Mouse (Mus musculus): Measurements from ENCODE around the gene Zfpl1.
"Not testable (repeated sequence)": the region's sequence is repeated elsewhere in the genome, so short reads cannot be mapped to it uniquely, and the experiment has no call there.

Zfpl1 gene

DNA sequence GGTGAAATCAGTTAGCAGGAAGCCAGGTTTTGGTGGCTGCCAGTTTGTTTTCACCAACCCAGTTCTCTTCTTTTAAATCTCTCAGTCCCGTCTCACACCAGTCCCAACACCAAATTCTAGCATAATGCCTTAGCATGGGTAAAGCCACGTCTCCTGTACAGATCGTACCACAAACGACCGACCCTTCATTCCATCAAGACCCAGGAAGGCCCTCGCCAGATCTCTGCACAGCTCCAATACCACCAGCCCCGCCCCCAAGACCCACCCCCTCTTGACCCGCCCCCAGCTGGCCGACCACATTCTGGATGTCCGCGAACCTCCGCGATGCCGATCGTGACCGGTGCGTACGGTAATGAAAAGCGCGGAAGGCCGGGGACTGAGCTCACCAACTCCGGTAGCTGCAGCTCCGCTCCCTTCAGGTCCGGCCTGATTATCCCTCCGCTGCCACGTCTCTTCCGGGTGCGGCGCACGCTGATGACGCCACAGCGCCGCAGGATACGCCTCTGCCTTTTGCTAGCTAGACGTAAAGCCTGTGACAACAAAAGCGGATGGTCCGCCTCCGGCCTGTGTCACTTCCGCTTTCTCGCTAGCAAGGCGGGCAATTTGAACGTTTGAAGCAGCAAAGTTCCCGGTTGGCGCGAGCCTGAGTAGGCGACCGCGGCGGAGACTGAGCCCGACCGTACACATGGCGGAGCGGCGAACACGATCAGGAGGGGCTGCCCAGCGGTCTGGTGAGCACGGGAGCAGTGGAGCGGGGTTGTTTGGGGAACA, at the start of gene Zfpl1, which contains the start of gene Cdca5:
Zfpl1 (minus strand) TSS at position 479 of the 771 bp plus-strand sequence.
Cdca5 (plus strand) TSS at position 506 of the 771 bp plus-strand sequence.
- DNase-seq (ENCODE audit: low spot score in 2 of 2): peak; percentile 96 to 97

DNA sequence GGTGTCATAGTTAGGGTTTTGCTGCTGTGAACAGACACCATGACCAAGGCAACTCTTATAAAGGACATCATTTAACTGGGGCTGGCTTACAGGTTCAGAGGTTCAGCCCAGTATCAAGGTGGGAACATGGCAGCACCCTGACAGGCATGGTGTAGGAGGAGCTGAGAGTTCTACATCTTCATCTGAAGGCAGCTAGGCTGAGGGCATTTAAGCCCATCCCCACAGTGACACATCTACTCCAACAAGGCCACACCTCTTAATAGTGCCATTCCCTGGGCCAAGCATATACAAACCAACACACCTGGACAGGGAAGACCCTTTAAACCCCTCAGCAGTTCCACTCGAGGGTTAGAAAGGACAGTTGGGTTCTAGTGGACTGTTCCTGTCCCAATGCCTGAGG, 48.4 kb upstream of the Zfpl1 start:
- DNase-seq (ENCODE audit: low spot score in 2 of 2): not testable (repeated sequence)

DNA sequence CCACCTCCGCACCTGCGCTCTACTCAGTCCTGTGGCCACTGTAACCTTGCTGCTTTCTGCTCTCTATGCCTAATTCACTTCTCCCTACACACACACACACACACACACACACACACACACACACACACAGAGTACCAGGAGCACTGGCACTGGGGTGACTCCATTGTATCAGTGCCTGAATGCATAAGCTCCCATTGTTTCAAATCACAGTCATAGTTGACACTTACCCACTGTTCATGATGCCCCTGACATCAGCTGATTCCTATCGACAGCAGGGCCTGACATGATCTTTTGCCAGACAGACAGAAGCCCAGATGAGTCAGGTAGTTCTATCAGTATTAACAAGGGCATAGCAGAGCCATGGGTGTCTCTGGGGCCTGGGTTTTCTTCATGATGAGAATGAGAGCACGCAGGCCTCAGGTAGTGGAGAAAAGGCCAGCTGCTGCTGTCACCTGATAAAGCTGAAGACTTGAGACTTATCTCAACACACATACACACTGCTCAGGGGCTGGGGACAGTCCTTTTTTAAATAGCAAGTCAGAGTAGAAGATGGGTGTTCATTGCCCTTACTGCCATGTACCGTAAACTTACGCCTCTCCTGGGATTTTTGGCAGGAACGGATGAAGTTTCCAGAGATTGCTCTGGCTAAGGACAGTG, 47.5 kb upstream of the Zfpl1 start:
- DNase-seq (ENCODE audit: low spot score in 2 of 2): peak; percentile 31 to 53

- not testable (repeated sequence) for DNase-seq (ENCODE audit: low spot score in 2 of 2)
Measured at GRCm38 (mm10) chr19:6130414-6131128, 45.8 kb upstream of the Zfpl1 start.

- DNase-seq (ENCODE audit: low spot score in 2 of 2): peak; percentile 96 to 97
Measured at GRCm38 (mm10) chr19:6127760-6128341, 43.1 kb upstream of the Zfpl1 start, which contains the start of gene Snx15. Gene Snx15, minus strand, starts transcription at chr19:6128304.

- no peak for DNase-seq (ENCODE audit: low spot score in 2 of 2)
Measured at GRCm38 (mm10) chr19:6126789-6127580, 42.2 kb upstream of the Zfpl1 start.

DNA sequence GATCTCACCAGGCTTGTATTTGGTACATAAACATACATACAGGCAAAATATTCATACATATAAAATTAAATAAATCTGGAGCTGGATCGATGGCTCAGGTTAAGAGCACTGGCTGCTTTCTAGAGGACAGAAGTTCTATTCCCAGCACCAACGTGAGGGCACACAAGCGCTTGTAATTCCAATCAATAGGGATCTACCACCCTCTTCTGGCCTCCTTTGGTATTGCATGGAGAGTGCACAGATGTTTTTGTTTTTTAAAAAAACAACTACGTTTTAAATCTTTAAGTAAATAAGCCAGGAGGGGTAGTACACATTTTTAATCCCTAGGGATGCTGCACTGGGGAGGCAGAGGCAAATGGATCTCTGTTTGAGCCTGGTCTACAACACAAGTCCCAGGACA, 41.5 kb upstream of the Zfpl1 start:
- peak; percentile 24 to 61 for DNase-seq (ENCODE audit: low spot score in 2 of 2)

DNA sequence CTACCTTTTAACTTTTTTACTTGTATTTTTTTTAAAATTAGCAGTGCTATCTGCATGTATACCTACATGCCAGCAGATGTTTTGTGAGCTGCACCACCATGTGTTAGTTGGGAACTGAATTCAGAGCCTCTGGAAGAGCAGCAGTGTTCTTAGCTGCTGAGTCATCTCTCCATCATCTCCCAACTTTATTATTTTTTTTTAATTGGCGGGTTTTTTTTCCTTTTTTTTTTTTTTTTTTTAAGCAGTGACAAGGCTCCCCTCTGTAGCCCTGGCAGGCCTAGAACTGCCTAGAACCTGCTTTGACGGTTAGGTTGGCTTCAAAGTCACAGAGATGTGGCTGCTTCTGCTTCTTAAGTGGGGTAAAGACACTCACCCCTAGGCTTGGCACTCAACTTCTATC, 40.1 kb upstream of the Zfpl1 start:
- no peak for DNase-seq (ENCODE audit: low spot score in 2 of 2)

DNA sequence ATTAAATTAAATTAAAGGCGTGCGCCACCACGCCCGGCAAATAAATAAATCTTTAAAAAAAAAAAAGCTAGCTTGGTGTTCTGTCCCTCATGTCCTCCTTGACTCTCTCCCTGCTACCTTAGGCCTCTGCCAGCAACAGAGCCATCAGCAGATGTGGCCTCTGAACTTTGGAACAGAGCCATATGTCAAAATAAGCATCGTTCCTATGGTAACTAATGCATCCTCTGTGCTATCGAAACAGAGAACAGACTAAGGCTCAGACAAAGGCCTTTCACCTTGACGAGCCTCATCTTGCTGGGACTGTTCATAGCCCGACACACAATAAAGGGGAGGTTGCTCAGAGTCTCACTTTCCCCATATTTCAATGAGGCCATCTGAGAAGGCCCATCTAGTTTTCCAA, 38.6 kb upstream of the Zfpl1 start:
- DNase-seq (ENCODE audit: low spot score in 2 of 2): no peak

DNA sequence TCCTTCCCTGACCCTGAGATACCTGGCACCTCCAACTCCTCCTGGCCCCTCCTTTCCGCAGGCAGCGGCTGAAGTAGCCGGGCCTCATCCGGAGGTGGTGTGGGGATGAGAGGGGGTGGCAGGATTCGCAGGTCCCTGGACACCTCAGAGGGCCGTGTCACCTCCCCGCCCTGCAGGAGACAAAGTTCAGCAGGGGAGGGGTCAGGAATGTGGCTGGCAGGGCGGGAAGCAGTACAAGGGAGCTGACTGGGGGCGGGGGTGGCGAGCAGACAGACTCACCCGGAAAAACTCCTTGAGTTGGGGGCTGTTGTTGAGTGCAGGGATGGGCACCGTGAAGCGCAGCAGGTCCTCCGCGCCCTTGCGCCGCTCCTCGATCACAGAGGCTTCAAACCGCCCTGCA, 37.0 kb upstream of the Zfpl1 start:
- no peak for DNase-seq (ENCODE audit: low spot score in 2 of 2)

GRCm38 (mm10) chr19:6118677-6119185, 34.0 kb upstream of the Zfpl1 start:
- no peak for DNase-seq (ENCODE audit: low spot score in 2 of 2)

DNA sequence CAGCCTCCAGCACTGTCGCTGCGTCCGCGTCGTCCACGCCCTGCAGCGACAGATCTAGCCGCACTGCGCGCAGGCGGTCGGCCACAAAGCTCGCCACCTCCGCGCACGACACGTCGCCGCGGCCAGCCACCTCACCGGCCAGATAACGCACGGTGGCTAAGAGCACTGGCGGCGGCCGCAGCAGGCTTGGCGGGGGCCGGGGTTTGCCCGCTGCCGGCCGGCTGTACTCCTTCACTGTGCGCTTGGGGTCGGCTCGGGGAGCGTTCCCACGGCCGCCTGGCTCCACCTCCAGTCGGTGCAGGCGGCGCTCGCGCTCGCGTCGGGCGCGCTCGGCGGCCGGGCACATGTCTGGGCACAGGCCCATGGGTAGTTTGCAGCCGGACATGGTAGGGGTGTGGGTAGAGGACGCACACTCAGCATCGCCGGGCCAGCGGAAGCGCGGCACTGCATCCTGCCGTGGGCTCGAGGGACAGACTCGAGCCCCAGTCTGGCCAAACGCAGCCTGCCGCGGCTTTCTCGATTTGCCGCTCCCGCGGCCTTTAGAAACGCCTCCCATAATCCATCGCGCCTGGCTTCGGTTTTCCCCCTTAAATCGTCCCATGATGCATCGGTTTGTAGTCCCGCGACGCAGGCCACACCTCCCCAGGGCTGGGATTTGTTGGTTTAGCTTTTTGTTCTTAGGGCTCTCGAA, 33.4 kb upstream of the Zfpl1 start, which contains the start of gene Sac3d1:
Sac3d1 (minus strand) TSS at position 665 of the 691 bp plus-strand sequence.
- DNase-seq (ENCODE audit: low spot score in 2 of 2): peak; percentile 88 to 91

GRCm38 (mm10) chr19:6117346-6117985, 32.7 kb upstream of the Zfpl1 start:
- no peak for DNase-seq (ENCODE audit: low spot score in 2 of 2)

DNA sequence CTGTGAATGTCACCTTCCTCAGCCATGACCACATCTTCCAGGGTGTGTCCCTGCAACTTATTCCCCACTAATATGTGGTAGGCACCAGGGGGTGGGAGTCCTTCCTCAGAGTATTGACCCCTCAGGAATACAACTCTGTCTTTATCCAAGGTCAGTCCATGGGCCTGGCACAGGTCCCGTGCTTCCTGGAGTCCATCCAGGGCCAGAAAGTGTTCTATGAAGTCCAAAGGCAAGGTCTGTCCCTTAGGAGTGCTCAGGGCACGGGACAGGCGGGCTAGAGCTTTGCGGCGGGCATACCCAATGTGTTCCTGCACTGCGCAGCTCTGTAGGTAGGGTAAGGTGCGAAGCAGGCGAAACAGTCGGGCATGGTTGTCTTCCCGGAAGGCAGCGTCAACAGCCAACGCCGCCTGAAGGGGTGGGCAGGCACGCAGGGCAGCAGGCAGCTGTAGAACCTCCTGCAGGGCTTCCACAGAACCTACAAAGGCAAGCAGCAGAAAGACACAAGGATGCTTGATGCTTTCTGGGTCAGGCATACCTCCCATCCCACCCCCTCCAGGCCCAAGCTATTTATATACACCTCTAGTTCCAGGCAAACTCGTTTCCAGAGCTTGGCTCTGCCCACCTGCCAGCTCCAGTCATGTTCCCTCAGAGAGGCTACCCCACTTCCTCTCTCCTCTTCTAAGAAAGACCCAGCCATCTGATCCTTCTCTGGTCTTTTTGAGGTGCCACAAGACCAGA, 31.5 kb upstream of the Zfpl1 start:
- no peak for DNase-seq (ENCODE audit: low spot score in 2 of 2)

- DNase-seq (ENCODE audit: low spot score in 2 of 2): no peak
Measured at GRCm38 (mm10) chr19:6113116-6113515, 28.4 kb upstream of the Zfpl1 start.

DNA sequence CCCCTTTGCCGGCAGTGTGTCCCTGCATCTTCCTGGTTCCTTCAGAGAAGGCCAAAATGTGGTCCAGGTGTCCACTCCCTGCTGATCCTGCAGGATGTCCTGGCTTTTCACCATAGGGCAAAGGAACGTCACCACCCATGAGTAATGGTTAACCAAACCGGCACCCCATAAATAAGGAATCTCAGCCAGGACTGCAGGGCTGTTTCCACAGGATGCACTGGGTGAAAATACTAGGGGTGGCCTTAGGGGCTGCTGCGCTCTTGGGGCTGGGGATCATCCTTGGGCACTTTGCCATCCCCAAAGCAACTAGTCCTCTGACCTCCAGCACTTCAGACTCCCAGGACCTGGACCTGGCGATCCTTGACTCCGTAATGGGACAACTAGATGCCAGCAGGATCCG, 20.8 kb upstream of the Zfpl1 start, which contains the start of gene Naaladl1:
Naaladl1 (plus strand) TSS at position 197 of the 400 bp plus-strand sequence.
- no peak for DNase-seq (ENCODE audit: low spot score in 2 of 2)

- no peak for DNase-seq (ENCODE audit: low spot score in 2 of 2)
Measured at GRCm38 (mm10) chr19:6104476-6104875, 19.7 kb upstream of the Zfpl1 start.

DNA sequence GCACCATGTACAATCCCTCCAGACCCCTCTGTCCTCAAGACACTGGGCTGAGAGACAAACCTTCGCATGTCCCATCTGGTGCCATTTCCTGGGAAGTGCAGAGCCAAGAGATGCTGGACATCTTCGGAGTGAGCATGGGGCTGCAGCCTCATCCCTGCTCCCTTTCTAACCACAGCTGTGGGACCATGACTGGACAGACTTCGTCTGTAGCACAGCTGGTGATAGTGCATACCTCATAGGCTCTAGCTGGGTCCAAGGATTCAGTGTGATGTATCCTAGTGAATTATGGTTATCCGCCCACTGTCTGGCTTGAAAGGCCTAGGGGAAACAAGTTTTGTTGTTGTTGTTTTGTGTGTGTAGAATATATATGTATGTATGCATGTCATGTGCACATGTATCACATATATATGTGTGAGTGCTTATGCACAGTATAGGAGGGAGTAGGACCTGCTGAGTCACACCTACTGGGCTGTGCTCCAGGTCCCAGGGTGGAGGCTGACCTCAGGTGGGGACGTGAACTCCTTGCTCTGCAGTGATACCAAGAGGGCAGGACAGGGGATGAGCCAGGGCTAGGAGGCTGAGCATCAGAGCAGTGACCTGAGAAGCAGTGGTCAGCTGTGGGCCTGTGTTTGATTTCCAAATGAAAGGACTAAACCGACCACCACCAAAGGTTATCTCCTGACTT, 17.6 kb upstream of the Zfpl1 start:
- DNase-seq (ENCODE audit: low spot score in 2 of 2): peak; percentile 62 to 78

All from spleen, postnatal 36 days (tissue).